24 mouse cellular contexts compared by ENCODE assay signal in genomic region chr3:60053931-60054330, GRCm38 (mm10). TPM values are rescaled to one million over a fixed set of nuclear protein-coding genes. Genes with fewer than 3 reads are reported as not detected.
DNase-seq lines count a peak whose midpoint lies in the region; ATAC-seq and TF ChIP-seq lines count a peak whose summit lies in the region.
"Had no signal": no experiment of that assay in that cellular context is flagged by ENCODE, and none has a peak within 500 bp of the region (broad histone marks: within the 10 kb centered on the region; RNA-seq: fewer than 3 reads in every experiment).

No protein-coding gene starts in this region.

- peak; percentile 96 for DNase-seq in liver, adult 2 months (ENCODE audit: extremely low read depth, low read depth, low spot score)
- DNase-seq in lung, postnatal 36 days, result peak; percentile 2
- DNase-seq in lung, postnatal 25 days (ENCODE audit: low spot score), result no peak
- DNase-seq in heart, adult 18-20 months, result no peak
- DNase-seq: adrenal gland, adult 2 months; adrenal gland, postnatal 10 days; adrenal gland, postnatal 36 days; B cell, adult 2 months; cerebellum, adult 11-12 months; cerebellum, adult 2 months; cerebellum, adult 9-10 months; cerebellum, postnatal 10 days; cerebellum, postnatal 25 days; forebrain, postnatal 0 days had no signal

- H3K4me3 ChIP-seq in liver, adult 2 months (ENCODE audit: insufficient read depth, low read depth, low read length), result no peak overlapping the region
- no peak overlapping the region for H3K4me3 ChIP-seq in liver, embryonic 12.5 days
- H3K4me3 ChIP-seq: embryonic facial prominence, embryonic 10.5 days; embryonic facial prominence, embryonic 12.5 days; forebrain, embryonic 13.5 days; forebrain, embryonic 15.5 days had no signal

- H3K27ac ChIP-seq in liver, adult 2 months (replicated peaks; ENCODE audit: insufficient read depth, low read depth, low read length), result no peak overlapping the region; the same call in 1 of the 2 replicates
- no peak overlapping the region for H3K27ac ChIP-seq in liver, embryonic 12.5 days
- H3K27ac ChIP-seq: embryonic facial prominence, embryonic 10.5 days; embryonic facial prominence, embryonic 12.5 days; forebrain, embryonic 13.5 days; forebrain, embryonic 15.5 days had no signal

- TF ChIP-seq CTCF in liver, adult 2 months (IDR thresholded peaks at IDR 0.05; ENCODE audit: low read depth, low read length), result no peak

- no peaks in the 10 kb centered on the region for H3K9me3 ChIP-seq in liver, embryonic 12.5 days (replicated peaks)
- H3K9me3 ChIP-seq: embryonic facial prominence, embryonic 10.5 days; embryonic facial prominence, embryonic 12.5 days; forebrain, embryonic 13.5 days; forebrain, embryonic 15.5 days; G1E had no signal

- no peaks in the 10 kb centered on the region for H3K27me3 ChIP-seq in liver, adult 2 months (ENCODE audit: control insufficient read depth, insufficient read depth, low read length)
- no peaks in the 10 kb centered on the region for H3K27me3 ChIP-seq in liver, embryonic 12.5 days (replicated peaks)
- H3K27me3 ChIP-seq: CH12.LX; embryonic facial prominence, embryonic 12.5 days; forebrain, embryonic 13.5 days; forebrain, embryonic 15.5 days had no signal

- 25% methylated on average over 2 of the region's 2 CpGs for WGBS in liver, adult 2 months
- 72% methylated on average over 2 of the region's 2 CpGs for WGBS in liver, embryonic 12.5 days (ENCODE audit: insufficient replicate concordance)

- no peak overlapping the region for H3K4me2 ChIP-seq in liver, embryonic 12.5 days
- H3K4me2 ChIP-seq: embryonic facial prominence, embryonic 12.5 days; forebrain, embryonic 13.5 days; forebrain, embryonic 15.5 days had no signal

- no peak overlapping the region for H3K9ac ChIP-seq in liver, adult 2 months (ENCODE audit: low read depth, low read length)
- H3K9ac ChIP-seq in liver, embryonic 12.5 days, result no peak overlapping the region
- H3K9ac ChIP-seq: embryonic facial prominence, embryonic 12.5 days; forebrain, embryonic 13.5 days; forebrain, embryonic 15.5 days; forebrain, postnatal 0 days had no signal

- no peaks in the 10 kb centered on the region for H3K36me3 ChIP-seq in liver, adult 2 months (ENCODE audit: control insufficient read depth, insufficient read depth, low read length)
- no peaks in the 10 kb centered on the region for H3K36me3 ChIP-seq in liver, embryonic 12.5 days
- H3K36me3 ChIP-seq: embryonic facial prominence, embryonic 10.5 days; embryonic facial prominence, embryonic 12.5 days; forebrain, embryonic 15.5 days; G1E had no signal

- no peaks in the 10 kb centered on the region for H3K79me2 ChIP-seq in liver, adult 2 months (ENCODE audit: control insufficient read depth, insufficient read depth, low read length)

- no peak for TF ChIP-seq POLR2A in liver, adult 2 months (IDR thresholded peaks at IDR 0.05; ENCODE audit: extremely low read depth, insufficient read depth, low read length)

- no peak for ATAC-seq in liver, embryonic 12.5 days
- ATAC-seq: CD4-positive, CD25-positive, alpha-beta regulatory T cell, adult 4 months; forebrain, embryonic 13.5 days; forebrain, embryonic 15.5 days; forebrain, postnatal 0 days had no signal

- peaks cover 20% of the 10 kb centered on the region for H3K4me1 ChIP-seq in liver, adult 2 months (ENCODE audit: control insufficient read depth, insufficient read depth, low read length)
- H3K4me1 ChIP-seq in liver, embryonic 12.5 days, result no peaks in the 10 kb centered on the region
- H3K4me1 ChIP-seq: embryonic facial prominence, embryonic 10.5 days; embryonic facial prominence, embryonic 12.5 days; forebrain, embryonic 13.5 days; forebrain, embryonic 15.5 days had no signal

RNA-seq across cellular contexts. Expression of gene Sucnr1, which starts 27.7 kb away (rescaled TPM):
- 27.3 and 45.3 TPM in 2 replicates for total RNA-seq in liver, adult 2 months (2014; rRNA removed)
- polyA plus RNA-seq in liver, adult 2 months (2012; rRNA removed), result 27.1 and 28.0 TPM in 2 replicates
- not detected in 2 replicates for polyA plus RNA-seq in liver, embryonic 12.5 days (2016; fragmentation: Nextera tagmentation; extraction: Ambion mirVana)
- total RNA-seq in heart, adult 18-20 months (2021), result under 1 TPM in 1 of 2 experiments, not detected in 1; 0.67 TPM
- total RNA-seq: CH12.LX; forebrain, postnatal 0 days; G1E had no signal
- polyA plus RNA-seq: CD4-positive, CD25-positive, alpha-beta regulatory T cell, adult 4 months; embryonic facial prominence, embryonic 10.5 days; embryonic facial prominence, embryonic 12.5 days; forebrain, embryonic 11.5 days; forebrain, embryonic 13.5 days; forebrain, embryonic 15.5 days; forebrain, postnatal 0 days; G1E had no signal

RNA-seq across cellular contexts. Expression of gene Aadac, which starts 28.4 kb away (rescaled TPM):
- total RNA-seq in liver, adult 2 months (2014; rRNA removed), result 1,087 and 1,480 TPM in 2 replicates
- polyA plus RNA-seq in liver, adult 2 months (2012; rRNA removed), result 241 and 265 TPM in 2 replicates
- 85.9 and 86.6 TPM in 2 replicates for polyA plus RNA-seq in liver, embryonic 12.5 days (2016; fragmentation: Nextera tagmentation; extraction: Ambion mirVana)
- not detected for total RNA-seq in heart, adult 18-20 months (2021)
- total RNA-seq: CH12.LX; forebrain, postnatal 0 days; G1E had no signal
- polyA plus RNA-seq: adrenal gland, adult 2 months; CD4-positive, CD25-positive, alpha-beta regulatory T cell, adult 4 months; cerebellum, adult 2 months; cortical plate, adult 2 months; embryonic facial prominence, embryonic 10.5 days; forebrain, embryonic 11.5 days; forebrain, embryonic 13.5 days; forebrain, embryonic 15.5 days; forebrain, postnatal 0 days; G1E had no signal

RNA-seq across cellular contexts. Expression of gene Aadacl2, which starts 47.4 kb away (rescaled TPM):
- total RNA-seq in liver, adult 2 months (2014; rRNA removed), result not detected in 2 replicates
- not detected in 2 replicates for polyA plus RNA-seq in liver, adult 2 months (2012; rRNA removed)
- not detected in 2 replicates for polyA plus RNA-seq in liver, embryonic 12.5 days (2016; fragmentation: Nextera tagmentation; extraction: Ambion mirVana)
- total RNA-seq in heart, adult 18-20 months (2021), result not detected
- total RNA-seq: adrenal gland, adult 2 months; adrenal gland, postnatal 10 days; adrenal gland, postnatal 36 days; CH12.LX; forebrain, postnatal 0 days; G1E had no signal
- polyA plus RNA-seq: adrenal gland, adult 2 months; CD4-positive, CD25-positive, alpha-beta regulatory T cell, adult 4 months; cerebellum, adult 2 months; cortical plate, adult 2 months; embryonic facial prominence, embryonic 10.5 days; embryonic facial prominence, embryonic 12.5 days; forebrain, embryonic 11.5 days; forebrain, embryonic 13.5 days; forebrain, embryonic 15.5 days; forebrain, postnatal 0 days; G1E had no signal

Comparison
In these comparisons a context has a peak if more than half of its experiments do, and no peak if none do; other contexts are left out.
1. DNase-seq: peak in liver, adult 2 months (single experiment) and lung, postnatal 36 days (single experiment); none in lung, postnatal 25 days (single experiment) and heart, adult 18-20 months (0 of 2).
2. RNA of gene Sucnr1, which starts 27.7 kb away (total RNA-seq): 27.3 to 45.3 TPM in liver, adult 2 months; 0.67 TPM in heart, adult 18-20 months; every median in the first group is over 10 times any median in the second.
3. RNA of gene Aadac, which starts 28.4 kb away (total RNA-seq): 1,087 to 1,480 TPM in liver, adult 2 months; not detected in heart, adult 18-20 months; every median in the first group is over 1,000 times any median in the second.